Mouse (Mus musculus): ENCODE results near the gene Mymx.

Gene Mymx

DNA sequence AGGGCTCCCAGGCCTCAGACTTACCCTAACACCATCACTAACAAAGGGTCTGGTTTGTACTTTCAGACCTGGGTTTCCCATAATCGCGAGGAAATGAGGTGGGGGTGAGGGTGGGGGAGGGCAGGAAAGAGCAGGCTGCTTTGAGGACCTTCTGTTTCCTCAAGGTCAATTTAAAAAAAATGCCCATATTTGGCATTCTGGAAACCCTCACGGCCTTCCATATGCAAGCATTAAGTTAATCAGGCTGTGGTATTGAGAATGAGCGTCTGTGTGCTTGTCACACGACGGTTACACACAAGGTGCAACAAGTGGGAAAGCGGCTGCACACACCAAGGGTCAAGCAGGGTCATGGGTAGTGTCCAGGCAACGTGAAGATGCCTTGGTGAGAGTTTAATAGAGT lies 10.1 kb upstream of the Mymx start:
- intact Hi-C loops (cut with DNase I) = no loop called here

DNA sequence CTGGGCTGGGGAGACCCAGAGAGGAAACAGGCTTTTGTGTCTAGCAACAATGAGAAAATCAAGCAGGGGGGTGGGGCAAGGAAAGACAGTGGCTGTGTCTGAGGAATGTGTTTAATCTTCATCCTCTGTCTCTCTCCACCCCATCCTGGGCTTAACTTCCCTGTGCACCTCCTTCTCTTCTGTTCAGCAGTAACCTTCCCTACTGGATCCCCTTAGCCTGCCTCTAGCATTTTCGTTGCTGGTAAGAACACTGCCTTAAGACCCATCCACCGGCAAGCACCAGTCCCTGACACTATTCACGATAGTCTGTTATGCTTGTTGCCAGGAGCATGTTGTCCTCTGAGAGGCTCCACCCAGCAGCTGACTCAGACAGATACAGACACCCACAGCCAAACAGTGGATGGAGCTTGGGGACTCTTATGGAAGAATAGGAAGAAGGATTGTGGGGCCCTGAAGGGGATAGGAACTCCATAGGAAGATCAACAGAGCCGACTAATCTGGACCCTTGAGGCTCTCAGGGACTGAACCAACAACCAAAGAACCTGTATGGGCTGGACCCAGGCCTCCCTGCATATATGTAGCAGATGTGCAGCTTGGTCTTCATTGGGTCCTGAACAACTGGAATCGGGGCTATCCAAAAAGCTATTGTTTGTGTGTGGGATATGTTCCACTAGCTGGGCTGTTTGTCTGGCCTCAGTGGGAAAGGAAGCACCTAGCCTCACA lies 8.4 kb upstream of the Mymx start:
- intact Hi-C loops (cut with DNase I) = no loop called here

DNA sequence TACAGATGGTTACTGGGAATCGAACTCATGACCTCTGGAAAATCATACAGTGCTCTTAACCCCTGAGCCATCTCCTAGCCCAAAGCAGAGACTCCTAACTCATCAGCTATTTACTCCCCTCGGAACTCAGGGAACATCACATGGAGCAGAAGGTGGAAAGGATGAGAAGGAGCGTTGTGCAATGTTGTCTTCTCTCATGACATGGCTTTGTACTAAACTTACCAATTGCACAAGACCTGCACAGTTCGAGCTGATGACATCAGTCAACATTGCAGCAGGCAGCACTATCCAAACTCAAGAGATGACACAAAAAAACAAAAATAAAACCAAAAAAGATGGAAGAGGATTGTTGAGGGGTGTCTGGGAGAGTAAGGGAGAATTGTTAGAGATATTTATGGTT lies 6.5 kb upstream of the Mymx start:
- intact Hi-C loops (cut with DNase I) = no loop called here

- intact Hi-C loops (cut with DNase I) = no loop called here
Observed at GRCm38 (mm10) chr17:45606992-45607879, 5.3 kb upstream of the Mymx start.

GRCm38 (mm10) chr17:45602984-45603383 lies 1.1 kb upstream of the Mymx start:
- intact Hi-C loops (cut with DNase I) = no loop called here

DNA sequence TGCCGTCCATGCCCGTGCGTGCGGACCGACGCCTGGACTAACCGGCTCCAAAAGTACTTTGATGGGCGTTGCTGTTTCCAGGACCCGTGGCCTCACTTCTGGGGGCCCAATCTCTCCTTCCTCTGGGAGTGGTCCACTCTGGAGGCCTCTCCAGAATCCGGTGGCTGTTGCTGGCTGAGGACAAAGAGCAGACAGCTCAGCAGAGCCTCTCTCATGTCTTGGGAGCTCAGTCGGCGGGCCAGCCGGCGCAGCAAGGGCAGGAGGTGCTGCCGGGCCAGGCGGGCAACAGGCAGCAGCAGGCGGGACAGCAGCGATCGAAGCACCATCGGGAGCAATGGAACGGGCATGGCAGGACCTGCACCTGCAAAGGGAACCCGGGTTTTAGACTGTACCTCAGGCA lies 577 bp downstream of the Mymx start:
- intact Hi-C loops (cut with DNase I) = no loop called here

DNA sequence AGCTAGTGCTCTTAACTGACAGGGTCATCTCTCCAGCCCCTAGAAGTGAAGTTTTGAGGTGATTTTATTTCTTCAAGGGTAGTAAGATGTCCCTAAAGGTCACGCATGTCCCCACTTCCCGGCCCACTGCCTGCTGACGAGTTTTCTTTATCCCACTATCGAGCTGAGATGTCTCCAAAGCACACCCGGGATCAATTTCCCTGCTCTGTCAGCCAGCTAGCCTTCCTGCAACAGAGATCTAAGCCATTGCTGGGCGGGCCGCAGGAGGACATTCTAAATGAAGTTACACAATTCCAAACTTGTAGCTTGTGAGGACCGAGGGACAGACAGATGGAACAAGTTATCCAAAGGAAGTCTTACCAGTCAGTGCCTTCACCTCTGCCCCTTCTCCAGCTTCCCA lies 1.6 kb downstream of the Mymx start:
- intact Hi-C loops (cut with DNase I) = no loop called here

DNA sequence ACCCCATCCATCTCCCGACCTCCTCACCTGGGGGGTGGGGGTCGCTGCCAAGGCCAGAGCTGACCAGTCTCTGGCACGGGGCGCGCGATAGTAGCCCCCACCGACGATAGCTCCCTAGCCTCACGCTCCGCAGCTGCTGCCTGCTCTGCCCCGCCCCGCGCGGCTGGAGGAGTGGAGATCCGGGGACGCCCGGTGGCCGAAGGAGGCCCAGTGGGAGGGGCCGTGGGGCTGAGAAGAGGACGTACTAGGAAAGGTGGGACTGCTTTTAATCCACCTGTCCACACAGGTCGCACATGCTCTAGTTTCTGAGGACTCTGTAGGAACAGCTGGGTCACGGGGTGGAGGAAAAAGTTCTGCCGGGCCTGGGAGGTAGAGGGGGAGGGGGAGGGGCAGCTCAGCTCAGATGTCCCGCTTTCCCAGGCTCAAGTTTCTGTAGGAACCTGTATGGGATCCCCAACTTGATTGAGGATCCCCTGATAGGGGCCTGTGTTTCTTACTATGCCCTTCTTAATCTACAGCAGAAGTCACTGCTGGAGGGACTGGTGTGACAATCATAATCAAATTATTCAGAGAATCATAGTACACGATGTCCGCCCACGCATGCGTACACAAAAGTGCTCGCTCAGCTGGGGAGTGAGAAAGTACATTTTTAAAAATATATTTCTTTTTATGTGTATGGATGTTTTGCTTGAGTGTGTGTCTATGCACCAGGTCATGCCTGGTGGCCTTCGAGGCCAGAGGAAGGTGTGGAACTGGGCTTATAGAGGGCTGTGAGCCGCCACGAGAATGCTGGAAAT lies 2.3 kb downstream of the Mymx start, which contains the start of gene Slc29a1:
Gene Slc29a1, minus strand, starts transcription at position 161 of the 797 bp plus-strand sequence.
- intact Hi-C loops (cut with DNase I) = no loop called here

DNA sequence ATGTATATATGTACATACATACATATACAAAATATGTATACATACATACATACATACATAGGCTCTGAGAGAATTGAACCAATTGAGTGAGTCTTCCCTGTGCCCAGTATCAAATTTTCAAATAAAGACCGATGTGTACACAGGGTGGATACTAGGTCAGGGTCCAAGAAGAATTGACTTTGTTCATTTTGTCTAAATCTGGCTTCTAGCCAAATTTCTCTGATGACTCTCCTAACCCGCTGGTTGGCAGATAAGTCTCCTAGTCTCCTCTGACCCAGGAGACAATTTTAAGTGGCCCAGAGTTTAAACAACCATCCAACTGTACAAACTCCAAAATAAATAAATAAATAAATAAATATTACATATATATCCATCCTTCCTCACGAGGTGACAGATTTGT lies 3.0 kb downstream of the Mymx start:
- intact Hi-C loops (cut with DNase I) = no loop called here

DNA sequence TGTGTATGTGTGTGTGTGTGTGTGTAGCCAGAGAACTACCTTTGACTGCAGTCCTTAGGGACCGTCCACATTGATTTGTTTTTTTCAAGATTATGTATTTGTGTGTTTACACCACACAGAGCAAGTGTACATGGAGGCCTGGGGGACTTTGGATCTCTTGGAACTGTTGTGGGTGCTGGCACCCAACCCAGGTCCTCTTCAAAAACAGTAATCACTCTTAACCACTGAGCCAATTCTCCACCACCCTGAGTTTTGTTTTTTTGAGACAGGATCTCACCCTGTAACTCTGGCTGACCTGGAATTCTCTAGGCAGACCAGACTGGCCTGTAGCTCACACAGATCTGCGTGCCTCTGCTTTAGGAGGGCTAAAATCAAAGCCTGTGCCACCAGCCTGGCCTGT lies 3.5 kb downstream of the Mymx start:
- intact Hi-C loops (cut with DNase I) = no loop called here

GRCm38 (mm10) chr17:45597787-45598186 lies 4.1 kb downstream of the Mymx start:
- intact Hi-C loops (cut with DNase I) = no loop called here

GRCm38 (mm10) chr17:45596631-45597396 lies 5.1 kb downstream of the Mymx start:
- intact Hi-C loops (cut with DNase I) = no loop called here

DNA sequence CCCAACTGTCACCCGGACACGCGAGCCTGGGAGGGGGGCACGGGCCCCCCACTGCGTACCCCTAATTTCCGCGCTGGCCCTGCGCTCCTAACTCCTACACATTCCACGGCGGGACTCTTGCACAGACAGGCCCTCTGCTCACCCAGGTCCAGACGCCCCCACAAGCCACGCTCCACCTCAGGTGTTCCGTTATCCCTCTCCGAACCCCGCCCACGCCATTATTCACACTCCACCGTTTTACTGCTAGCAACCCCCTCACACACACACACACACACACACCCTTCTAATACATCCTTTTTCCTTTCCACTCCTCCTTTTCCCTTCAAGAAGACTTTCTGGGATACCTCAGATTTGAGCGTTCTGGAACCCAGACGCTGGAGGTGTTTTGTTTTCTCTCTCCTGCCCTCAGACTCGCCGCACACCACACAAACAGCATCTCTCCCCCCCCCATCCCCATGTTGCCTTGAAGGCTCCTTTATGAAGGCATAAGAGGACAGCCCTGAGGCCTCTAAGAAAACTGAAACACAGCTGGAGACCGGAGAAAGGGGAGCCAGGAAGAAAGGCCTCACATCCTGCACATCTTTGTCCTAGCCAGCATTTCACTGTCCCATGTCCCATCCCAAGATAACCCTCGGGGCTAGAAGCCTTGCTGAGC lies 6.0 kb downstream of the Mymx start:
- intact Hi-C loops (cut with DNase I) = no loop called here

GRCm38 (mm10) chr17:45594881-45595735 lies 6.8 kb downstream of the Mymx start:
- intact Hi-C loops (cut with DNase I) = no loop called here

DNA sequence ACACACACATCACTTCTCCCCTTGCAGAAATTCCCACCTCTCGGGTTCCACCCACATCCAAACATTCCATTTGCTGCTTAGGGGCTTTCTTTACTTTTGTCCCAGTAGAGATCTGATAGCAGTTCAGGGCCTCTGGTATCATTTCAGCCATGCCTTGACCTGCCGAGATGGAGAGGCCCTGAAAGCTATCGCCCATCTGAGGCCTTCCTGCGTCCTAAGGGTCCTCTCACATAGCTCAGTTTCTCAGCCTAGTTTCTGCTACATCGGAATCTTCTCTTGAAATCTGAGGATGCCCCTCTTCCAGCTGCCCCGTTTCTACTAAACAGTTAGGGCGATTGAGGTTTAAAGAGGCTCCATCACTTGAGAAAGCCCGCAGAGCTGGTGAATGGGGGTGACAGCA lies 7.7 kb downstream of the Mymx start:
- intact Hi-C loops (cut with DNase I) = no loop called here

DNA sequence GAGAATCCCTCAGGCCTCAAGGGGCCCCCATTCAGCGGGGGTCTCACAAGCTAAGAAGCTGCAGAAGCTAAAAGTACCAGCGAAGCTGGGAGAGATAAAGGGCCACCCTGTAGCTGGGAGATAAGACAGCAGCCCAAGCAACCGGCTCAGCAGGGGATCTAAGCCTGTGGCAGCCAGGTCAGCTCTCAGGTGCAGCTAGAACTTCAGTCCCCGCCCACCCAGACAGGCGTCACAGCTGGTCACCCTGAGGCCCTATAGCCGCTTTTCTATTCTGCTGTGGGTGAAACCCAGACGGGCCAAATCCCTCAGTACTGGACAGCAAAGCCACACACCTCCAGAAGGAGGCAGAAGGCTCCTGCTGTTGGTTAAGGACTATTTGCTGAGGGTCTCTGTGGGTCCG lies 8.4 kb downstream of the Mymx start:
- intact Hi-C loops (cut with DNase I) = no loop called here

DNA sequence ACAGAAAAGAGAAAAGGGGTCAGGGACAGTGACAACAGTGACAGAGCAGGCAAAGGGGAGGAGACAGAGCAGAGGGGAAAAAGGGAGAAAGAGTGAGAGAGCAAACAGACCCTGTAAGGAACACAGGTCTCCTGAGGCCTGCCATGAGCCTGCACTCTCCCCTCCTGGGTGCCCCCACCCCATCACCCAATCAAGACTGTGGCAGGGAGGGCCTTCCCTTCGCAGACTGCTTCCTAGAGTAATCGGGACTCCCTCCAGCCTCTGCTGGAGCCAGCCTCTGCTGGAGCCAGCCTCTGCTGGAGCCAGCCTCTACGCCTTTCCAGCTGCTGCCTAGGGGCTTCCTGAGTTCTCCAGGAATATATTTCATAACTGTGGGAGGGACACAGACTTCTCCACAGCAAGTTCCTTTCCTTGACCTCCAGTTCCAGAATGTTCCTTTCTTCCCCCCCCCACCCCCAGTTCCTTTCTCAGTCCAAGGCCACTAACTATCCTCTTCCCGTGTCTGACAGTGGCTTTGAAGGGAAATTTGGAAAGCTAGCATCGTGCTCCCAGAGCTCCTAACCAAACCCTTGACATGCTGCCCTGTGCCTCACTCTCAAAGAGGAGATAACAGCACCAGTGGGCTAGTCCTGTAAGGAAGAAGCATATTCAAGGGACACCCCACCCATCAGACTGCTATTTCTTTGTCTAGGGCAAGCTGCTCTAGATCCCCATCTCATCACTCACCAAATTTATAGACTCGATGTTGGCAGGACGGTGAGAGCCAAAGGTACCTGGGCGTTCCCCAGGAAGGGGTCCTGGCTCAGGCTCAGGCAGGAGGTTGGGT lies 9.1 kb downstream of the Mymx start:
- intact Hi-C loops (cut with DNase I) = no loop called here

DNA sequence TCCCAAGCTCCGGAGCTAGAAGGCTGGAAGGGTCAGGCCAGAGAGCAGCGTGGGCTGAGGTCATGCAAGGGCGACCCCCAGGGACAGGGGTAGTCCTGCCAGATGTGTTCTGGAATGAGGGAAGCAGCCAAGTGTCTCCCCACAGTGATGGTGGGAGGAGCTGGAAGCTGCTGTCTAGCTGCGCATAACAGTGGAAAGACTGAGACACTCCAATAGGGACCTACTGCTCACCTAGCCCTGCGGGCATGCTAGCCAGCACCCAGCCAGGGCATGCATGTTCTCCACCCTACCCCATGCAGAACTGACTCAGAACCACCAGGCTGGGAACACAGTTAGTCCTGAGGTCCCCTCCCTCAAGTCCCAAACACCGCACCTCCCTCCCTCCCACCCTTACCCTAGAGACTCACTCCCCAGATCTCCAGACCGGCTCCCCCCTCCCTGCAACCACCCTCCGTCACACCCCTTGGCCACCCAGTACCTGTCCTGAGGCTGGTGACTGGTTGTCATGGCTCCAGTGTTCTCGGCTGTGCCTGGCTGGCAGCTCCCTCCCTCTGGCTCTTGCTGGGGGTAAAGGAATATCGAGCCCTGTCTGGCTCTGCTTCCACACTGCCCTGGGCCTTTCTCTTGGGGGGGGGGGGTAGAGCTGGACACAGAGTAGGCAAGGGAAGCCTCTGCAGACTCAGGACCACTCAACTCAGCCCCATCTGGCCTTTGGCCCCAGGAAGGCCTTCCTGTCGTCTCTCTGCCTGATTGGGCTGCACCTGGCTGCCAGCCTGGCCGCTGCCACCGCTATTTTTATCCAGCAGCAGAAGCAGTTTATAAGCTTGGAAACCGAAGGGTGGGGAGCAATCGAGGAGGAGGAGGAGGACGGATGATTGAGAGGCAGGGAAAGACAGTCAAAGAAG lies 9.9 kb downstream of the Mymx start:
- intact Hi-C loops (cut with DNase I) = no loop called here
